Mouse (Mus musculus) neural tube, embryonic 11.5 days (tissue): ENCODE data around the gene Dedd. TPM values are rescaled to one million over a fixed set of nuclear protein-coding genes. Genes with fewer than 3 reads are reported as not detected.
A peak's percentile ranks its signal among the peaks of the same experiment; 100 is the strongest.

Experiments used
- ATAC-seq: fragments of 200-750 bp; cut with Nextera tagmentation; 2 replicates; pipeline ENCODE4 v1.8.0; 2017; ENCODE audit warnings: moderate number of reproducible peaks, mild to moderate bottlenecking, moderate TSS enrichment, moderate library complexity; ENCODE audit not compliant: insufficient read depth, low FRiP score, low TSS enrichment
- DNase-seq: peaks from one replicate; pipeline ENCODE4 v3.0.0-alpha.2; 2015; ENCODE audit warnings: low spot score
- H3K27ac ChIP-seq: fragments of 300-500 bp; sonication (generic); 2 replicates; pipeline ENCODE4 v1.5.1; 2014; ENCODE audit warnings: low read depth, mild to moderate bottlenecking, low read length
- H3K27me3 ChIP-seq: fragments of 300-500 bp; sonication (generic); 2 replicates; pipeline ENCODE4 v1.6.1; 2014; ENCODE audit warnings: mild to moderate bottlenecking, low read length, mixed read lengths; ENCODE audit not compliant: control insufficient read depth, insufficient read depth
- H3K36me3 ChIP-seq: fragments of 300-500 bp; sonication (generic); 2 replicates; pipeline ENCODE4 v1.6.1; 2014; ENCODE audit warnings: mild to moderate bottlenecking, low read length, moderate library complexity, mixed read lengths; ENCODE audit not compliant: control insufficient read depth, insufficient read depth
- H3K4me1 ChIP-seq: fragments of 300-500 bp; sonication (generic); 2 replicates; pipeline ENCODE4 v1.6.1; 2014; ENCODE audit warnings: low read length, mixed read lengths; ENCODE audit not compliant: control insufficient read depth, insufficient read depth
- H3K4me2 ChIP-seq: fragments of 300-500 bp; sonication (generic); 2 replicates; pipeline ENCODE4 v1.6.1; 2014; ENCODE audit warnings: low read depth, mild to moderate bottlenecking, moderate library complexity
- H3K4me3 ChIP-seq: fragments of 300-500 bp; sonication (generic); 2 replicates; pipeline ENCODE4 v1.5.1; 2014; ENCODE audit warnings: low read depth, low read length
- H3K9ac ChIP-seq: fragments of 300-500 bp; sonication (generic); 2 replicates; pipeline ENCODE4 v1.6.1; 2014; ENCODE audit warnings: mild to moderate bottlenecking, low read length
- H3K9me3 ChIP-seq: fragments of 300-500 bp; sonication (generic); 2 replicates; pipeline ENCODE4 v1.6.1; 2016; ENCODE audit warnings: low read length; ENCODE audit not compliant: control insufficient read depth
- WGBS: fragments of 180-500 bp; shearing (Covaris S2); extraction: QIAGEN DNeasy Blood & Tissue Kit; methylation state at CpG from one replicate; pipeline ENCODE4 v1.1.7; 2014; 5-methylcytosine and 5-hydroxymethylcytosine counted together
- polyA plus RNA-seq: library from polyadenylated mRNA; unstranded; fragments of >200 nt; fragmentation: Nextera tagmentation; extraction: Ambion mirVana; gene quantifications from 2 replicates; pipeline ENCODE4 v1.2.1, GENCODE M21; 2014

Gene Dedd
- polyA plus RNA-seq, 1 experiment from 2014 or later = 50.4 TPM

DNA sequence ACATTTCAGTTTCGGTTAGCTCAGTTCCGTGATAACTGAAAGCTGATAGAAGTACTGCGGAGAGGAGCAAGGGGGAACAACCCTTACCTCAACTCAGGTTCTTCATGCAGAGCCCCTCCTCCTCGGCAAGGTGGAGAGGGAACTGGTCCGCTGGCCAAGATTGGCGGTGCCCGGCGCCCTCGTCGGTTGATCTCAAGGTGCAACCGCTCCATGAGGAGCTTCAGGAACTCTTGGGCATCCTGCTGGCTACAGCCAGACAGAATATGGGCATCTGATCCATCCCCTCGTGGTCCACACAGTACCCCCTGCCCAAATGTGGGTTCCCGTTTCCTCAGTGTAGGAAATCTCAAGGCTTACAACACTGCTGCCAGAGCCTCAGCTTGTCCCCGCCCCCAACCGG lies 44.5 kb upstream of the Dedd start:
- ATAC-seq (no peak), DNase-seq (no peak)
- Histone ChIP-seq H3K4me3 (no peak overlapping the region), H3K4me2 (no peak overlapping the region), H3K27me3 (no peaks in the 10 kb centered on the region), H3K36me3 (peaks cover 5% of the 10 kb centered on the region), H3K9me3 (no peaks in the 10 kb centered on the region), H3K9ac (no peak overlapping the region), H3K4me1 (peaks cover 10% of the 10 kb centered on the region; the same call in 1 of the 2 replicates), H3K27ac (no peak overlapping the region)
- WGBS = 92% methylated on average over 15 of the region's 15 CpGs

DNA sequence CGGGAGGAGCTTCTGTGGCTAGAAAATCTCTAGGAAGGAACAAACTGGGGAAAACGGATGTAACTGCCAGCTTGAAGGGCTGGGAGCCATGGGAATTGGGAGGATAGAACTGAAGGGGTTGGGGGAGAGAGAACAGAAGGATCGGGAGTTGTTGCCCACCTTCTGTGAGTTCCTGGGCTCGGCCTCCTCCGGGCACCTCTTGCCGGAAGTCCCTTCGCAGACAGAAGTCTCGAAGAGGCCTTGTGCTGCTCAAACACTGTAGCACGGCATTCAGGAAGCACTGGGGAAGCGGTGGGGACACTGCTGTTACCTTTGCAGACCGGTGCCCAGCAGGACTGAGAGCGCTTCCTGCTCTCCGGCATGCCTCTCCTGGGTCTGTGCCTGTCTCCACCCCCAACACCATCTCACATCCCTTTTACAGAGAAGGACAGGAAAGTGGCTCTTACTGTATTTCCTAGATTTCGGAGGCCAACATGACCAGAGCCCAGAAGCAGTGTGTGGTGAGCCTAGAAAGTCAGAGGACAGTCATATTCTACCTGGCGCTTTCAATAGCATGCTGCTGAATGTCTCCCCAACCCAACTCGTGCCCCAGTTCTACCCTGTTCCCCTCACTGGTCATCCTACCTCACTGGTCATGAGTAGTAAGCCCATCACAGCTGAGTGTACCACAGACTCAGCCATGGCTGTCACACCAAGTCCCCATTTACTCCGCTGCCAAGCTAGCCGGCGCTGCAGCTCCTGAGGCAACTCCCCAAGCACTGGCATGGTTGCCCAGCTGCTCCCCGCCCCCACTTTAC lies 43.7 kb upstream of the Dedd start:
- H3K4me2 ChIP-seq = no peak overlapping the region
- H3K36me3 ChIP-seq = peaks cover 7% of the 10 kb centered on the region
- no peak overlapping the region for H3K4me3 ChIP-seq
- no peak for DNase-seq
- H3K9ac ChIP-seq = no peak overlapping the region
- 88% methylated on average over 20 of the region's 20 CpGs for WGBS
- no peaks in the 10 kb centered on the region for H3K9me3 ChIP-seq
- H3K27me3 ChIP-seq = no peaks in the 10 kb centered on the region
- no peak for ATAC-seq
- peaks cover 5% of the 10 kb centered on the region; the same call in 1 of the 2 replicates for H3K4me1 ChIP-seq
- no peak overlapping the region for H3K27ac ChIP-seq

DNA sequence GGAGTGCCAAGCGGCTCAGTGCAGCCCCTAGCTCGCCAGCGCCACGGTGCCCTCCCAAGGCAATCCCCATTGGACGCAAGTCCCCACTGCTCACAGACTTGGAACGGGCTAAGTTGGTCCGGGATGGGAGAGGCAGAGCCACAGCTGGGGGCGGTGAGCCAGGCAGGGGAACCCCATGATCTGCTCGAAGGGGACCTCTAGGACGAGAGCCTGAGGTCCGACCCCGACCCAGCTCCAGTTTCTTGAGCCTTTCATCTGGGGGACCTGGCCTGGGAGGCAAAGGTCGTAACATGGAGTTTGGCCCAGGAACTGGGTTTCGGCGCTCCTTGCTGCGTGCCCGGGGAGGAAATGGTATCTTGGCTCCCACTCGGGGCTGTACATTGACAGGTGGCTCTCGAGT lies 42.4 kb upstream of the Dedd start:
- H3K4me2 ChIP-seq = peak overlapping the region; percentile 68
- H3K9me3 ChIP-seq = no peaks in the 10 kb centered on the region
- 91% methylated on average over 19 of the region's 19 CpGs for WGBS
- no peak for ATAC-seq
- H3K27ac ChIP-seq = no peak overlapping the region
- no peak overlapping the region for H3K4me3 ChIP-seq
- peaks cover 4% of the 10 kb centered on the region; the same call in 1 of the 2 replicates for H3K4me1 ChIP-seq
- no peak for DNase-seq
- no peak overlapping the region for H3K9ac ChIP-seq
- H3K36me3 ChIP-seq = peaks cover 7% of the 10 kb centered on the region
- no peaks in the 10 kb centered on the region for H3K27me3 ChIP-seq

DNA sequence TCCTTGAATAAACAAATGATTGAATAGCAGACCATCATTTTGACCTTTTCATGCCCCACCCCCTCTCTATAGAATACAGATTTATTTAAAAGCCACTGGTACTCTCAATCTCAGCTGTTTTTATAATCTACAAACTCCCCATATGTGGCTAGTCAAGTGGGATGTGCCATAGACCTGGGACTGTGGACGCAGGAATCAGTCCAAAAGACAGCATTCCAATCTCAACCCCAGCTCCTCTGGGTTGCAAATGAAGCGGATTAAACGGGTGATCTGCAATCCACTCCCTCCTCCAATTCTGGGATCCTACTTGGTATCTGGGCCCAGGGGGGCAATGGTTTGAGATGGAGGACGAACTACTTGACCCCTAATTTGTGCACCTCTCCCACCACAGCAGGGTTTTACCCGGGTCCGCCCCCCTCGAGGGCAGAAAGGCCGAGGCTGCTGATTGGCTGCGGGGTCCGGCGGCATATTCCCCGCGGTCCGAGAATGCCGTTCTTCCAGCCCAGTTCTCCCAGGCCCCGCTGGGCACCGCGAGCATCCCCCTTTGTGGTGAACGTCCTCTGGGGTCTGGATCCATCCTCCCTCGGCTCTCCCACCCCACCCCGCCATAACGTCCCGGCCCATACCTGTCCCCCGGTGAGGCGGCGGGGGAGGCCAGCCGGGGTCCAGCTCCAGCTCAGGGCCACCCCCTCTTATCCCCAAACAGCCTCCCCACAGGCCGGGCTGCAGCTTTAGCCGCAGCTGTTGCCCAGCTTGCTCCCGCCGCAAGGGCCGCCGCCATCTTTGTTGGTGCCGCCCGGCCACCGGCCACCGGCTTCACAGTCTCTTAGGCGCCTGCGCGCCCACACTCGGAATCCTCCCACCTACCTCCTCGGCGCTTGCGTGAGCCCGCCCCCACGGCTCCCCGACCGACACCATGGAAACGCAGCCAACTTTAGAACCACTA lies 41.5 kb upstream of the Dedd start, which contains the start of gene Usp21:
Gene Usp21, minus strand, starts transcription at position 856 of the 946 bp plus-strand sequence.
- DNase-seq = peak; percentile 93
- ATAC-seq = peak; percentile 94
- 1% methylated on average over 49 of the region's 49 CpGs for whole genome bisulfite sequencing

DNA sequence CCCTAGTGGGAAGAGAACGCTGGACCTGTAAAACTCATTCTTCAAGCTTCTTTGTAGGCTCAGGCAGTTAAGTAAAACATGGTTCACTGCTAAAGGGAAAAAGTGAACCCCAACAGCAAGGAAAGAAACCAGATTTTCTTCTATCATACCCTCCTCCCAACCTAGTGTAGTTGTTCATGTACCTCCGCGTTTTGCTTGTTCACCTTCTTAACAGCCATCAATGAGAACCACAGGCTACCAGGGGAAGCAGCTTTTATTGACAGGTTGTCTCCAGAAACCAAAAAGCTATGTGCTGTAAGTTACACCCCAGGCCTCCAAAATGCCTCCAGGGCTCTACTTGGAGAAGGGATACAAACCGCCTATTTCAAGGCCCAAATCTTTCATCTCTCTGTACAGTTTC lies 40.6 kb upstream of the Dedd start:
- H3K36me3 ChIP-seq = peaks cover 7% of the 10 kb centered on the region
- peaks cover 4% of the 10 kb centered on the region for H3K4me1 ChIP-seq
- ATAC-seq = no peak
- 74% methylated on average over 4 of the region's 4 CpGs for WGBS
- H3K27ac ChIP-seq = no peak overlapping the region
- no peaks in the 10 kb centered on the region for H3K9me3 ChIP-seq
- H3K4me2 ChIP-seq = peak overlapping the region; percentile 68
- peak overlapping the region; percentile 32; the same call in 1 of the 2 replicates for H3K9ac ChIP-seq
- no peaks in the 10 kb centered on the region for H3K27me3 ChIP-seq
- no peak for DNase-seq
- peak overlapping the region; percentile 84; the same call in 1 of the 2 replicates for H3K4me3 ChIP-seq

More for the DNA sequence above, 41.5 kb upstream of the Dedd start, which contains the start of gene Usp21:
- Histone ChIP-seq H3K36me3 (peaks cover 7% of the 10 kb centered on the region), H3K4me3 (peak within 1 kb of the TSS; percentile 84), H3K4me2 (peak within 1 kb of the TSS; percentile 68), H3K27ac (peak within 1 kb of the TSS; percentile 92), H3K27me3 (no peaks in the 10 kb centered on the region), H3K9me3 (no peaks in the 10 kb centered on the region), H3K4me1 (peaks cover 4% of the 10 kb centered on the region; the same call in 1 of the 2 replicates), H3K9ac (peak within 1 kb of the TSS; percentile 95)

DNA sequence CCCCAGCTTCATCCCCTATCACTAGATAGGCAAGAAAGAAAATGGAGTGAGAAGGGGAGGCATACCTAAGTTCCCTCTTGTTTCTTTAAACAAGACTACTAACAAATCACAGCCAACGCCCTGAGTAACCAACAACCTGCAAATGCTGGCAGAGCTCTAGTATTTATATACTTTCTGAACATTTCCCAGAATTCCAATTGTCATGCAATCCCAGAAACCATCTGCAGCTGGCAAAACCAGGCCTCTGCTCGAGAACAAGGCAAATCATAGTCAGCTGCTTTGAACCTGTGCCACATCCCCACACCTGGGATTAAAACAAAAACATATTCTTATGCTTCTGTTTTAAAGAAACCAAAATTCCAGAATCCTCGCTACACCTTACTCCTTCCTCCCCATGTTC lies 35.6 kb upstream of the Dedd start:
- ATAC-seq (no peak), DNase-seq (no peak)
- Histone ChIP-seq H3K9ac (no peak overlapping the region; the same call in 1 of the 2 replicates), H3K4me1 (peaks cover 7% of the 10 kb centered on the region), H3K27ac (no peak overlapping the region), H3K36me3 (0 out of 2 replicates have a peak, but pooled peaks cover 2% of the 10 kb centered on the region), H3K9me3 (no peaks in the 10 kb centered on the region), H3K27me3 (no peaks in the 10 kb centered on the region), H3K4me3 (no peak overlapping the region), H3K4me2 (peak overlapping the region; percentile 60)
- WGBS = 92% methylated on average over 3 of the region's 3 CpGs

DNA sequence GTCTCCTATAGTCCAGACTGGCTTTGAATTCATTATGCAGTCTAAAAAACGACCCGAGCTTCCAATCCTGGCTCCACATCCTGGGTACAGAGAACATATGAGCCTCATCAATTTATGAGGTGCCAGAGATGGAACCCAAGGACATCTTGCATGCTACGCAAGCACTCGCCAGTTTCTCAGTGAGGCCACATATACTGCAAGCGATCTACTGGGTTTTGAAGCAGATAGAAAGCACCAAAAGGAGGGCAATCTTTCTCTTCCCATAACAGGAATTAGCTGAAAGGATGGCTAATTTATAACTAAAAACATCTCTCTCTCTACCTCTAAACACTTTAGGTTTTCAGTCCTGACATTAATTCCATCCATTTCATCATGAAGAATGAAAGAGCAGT lies 35.0 kb upstream of the Dedd start:
- Histone ChIP-seq H3K4me2 (peak overlapping the region; percentile 60), H3K27me3 (no peaks in the 10 kb centered on the region), H3K4me1 (peaks cover 6% of the 10 kb centered on the region), H3K27ac (no peak overlapping the region), H3K9ac (peak overlapping the region; percentile 69), H3K36me3 (0 out of 2 replicates have a peak, but pooled peaks cover 2% of the 10 kb centered on the region), H3K4me3 (peak overlapping the region; percentile 50), H3K9me3 (no peaks in the 10 kb centered on the region)
- 53% methylated on average over 5 of the region's 5 CpGs for WGBS
- DNase-seq (no peak), ATAC-seq (no peak)

DNA sequence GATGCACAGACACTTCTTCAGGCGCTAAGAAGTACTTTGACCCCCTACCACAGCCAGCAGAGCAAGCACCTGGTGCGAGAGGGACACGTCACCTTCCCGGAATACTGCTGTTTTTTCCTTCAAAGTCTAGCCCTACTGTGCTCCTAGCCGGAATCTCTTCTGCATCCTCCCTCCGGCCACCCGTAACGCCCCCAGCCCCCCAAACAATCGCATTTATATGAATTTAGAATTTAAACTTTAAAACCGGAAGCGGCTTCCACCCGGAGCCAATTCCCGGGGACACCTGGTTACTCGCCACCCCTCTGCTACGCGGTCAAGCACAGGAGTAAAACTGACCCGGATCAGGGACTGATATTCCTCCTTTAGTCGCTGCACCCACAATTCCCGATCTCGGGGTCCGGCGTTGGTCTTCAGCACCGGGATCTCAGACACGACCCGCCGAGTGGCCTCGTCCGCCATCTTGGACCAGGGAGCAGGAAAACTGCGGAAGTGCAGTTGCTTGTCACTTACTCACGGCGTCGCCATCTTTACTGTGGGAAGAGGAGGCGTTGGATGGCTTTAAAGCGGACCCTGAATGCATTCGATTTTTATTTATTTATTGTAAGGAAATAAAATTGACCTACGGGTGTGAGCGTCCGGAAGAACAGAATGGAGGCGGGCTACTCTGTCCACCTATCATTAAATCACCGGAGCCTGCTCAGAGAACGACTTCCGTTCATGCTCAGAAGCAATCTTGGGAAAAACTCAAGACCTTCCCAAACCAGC lies 34.5 kb upstream of the Dedd start, which contains the start of gene Ufc1:
Gene Ufc1, minus strand, starts transcription at position 727 of the 765 bp plus-strand sequence.
- H3K9me3 ChIP-seq = no peaks in the 10 kb centered on the region
- H3K36me3 ChIP-seq = 0 out of 2 replicates have a peak, but pooled peaks cover 2% of the 10 kb centered on the region
- peaks cover 6% of the 10 kb centered on the region for H3K4me1 ChIP-seq
- peak within 1 kb of the TSS; percentile 60 for H3K4me2 ChIP-seq
- H3K9ac ChIP-seq = peak within 1 kb of the TSS; percentile 69
- H3K4me3 ChIP-seq = peak within 1 kb of the TSS; percentile 50
- WGBS = under 1% methylated on average over 42 of the region's 42 CpGs
- DNase-seq (peak; percentile 84), ATAC-seq (peak; percentile 75; the same call in 1 of the 2 replicates)
- H3K27me3 ChIP-seq = no peaks in the 10 kb centered on the region
- peak within 1 kb of the TSS; percentile 60 for H3K27ac ChIP-seq
